Mouse (Mus musculus): ENCODE results near the gene Rps6kb2.

The Rps6kb2 gene

DNA sequence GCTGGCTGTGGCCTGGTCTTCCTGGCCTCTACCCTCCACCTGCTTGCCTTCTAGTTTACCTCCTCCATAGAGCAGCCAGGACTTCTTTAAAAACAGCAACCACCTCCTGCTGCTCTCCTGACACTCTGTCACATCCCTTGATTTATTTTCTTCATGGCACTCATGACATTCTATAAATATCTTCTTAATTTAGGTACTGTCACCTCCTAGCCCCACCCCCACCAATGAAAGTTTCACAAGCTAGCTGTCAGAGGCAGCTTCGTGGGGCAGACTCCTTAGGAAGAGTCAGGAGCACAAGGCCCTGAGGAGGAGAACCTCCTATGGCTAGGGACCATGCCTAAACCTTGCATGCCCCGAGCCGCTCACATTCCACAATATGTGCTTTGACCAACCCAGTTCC is 24.1 kb upstream of the Rps6kb2 start:
- DNase-seq: no peak

DNA sequence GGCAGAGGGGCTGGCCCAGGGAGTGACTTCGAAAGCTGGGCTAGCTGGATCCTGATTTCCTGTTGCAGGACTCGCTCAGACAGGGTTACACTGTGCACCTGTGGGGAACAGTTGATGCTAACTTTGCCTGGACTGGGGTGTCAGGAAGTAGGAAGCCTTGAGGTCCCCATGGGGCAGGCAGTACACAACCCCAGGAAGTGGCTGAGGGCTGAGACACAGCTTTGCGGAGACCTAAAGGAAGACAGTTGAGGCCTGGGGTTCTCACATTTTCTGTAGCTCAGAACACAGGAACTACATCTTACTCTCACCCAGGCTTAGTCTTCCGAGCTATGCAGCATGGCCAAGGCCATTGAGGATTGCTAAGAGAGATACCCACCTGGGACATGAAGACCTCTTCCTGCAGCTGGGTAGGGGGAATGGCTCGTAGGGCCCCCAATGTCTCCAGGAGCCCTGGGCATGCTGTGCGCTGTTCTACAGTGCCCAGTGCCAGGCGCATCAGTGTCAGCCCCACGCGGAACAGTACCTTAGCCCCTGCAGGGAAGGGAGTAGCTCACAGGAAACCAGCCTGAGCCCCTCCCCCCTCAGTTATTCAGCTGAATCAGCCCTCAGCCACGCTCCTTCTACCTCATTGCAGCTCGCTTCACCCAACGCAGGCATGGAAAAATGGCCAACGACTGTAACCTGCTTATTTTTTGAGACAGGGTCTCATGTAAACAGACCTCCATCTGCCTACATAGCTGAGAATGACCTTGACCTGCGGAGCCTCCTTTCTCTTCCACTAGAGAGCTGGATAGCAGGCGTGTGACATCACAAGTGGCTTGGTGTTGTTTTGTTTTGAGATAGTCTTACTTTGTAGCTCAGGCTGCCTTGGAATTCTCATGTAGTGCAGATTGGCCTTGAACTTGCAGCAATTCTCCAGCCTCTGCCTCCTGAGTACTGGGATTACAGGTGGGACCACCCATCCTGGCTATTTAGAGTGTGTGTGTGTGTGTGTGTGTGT is 22.1 kb upstream of the Rps6kb2 start:
- DNase-seq: no peak

DNA sequence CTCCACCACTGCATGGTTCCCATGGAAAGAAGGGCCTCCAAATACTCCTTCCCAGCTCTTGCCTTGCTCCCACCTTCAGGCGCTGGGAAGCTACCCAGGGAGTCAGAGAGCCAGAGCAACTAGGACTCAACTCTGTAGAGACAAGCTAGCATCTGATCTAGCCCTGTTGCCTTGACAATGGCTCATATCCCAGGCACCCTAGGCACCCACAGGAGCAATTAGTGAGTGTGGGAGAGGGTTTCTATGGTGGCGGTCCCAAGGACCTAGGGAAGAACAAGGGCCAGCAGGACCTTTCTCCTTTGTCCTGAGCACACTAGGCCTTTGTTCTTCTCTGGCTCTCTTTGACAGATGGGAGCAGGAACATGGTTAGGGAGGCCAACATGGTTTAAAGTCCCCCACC is 20.5 kb upstream of the Rps6kb2 start:
- DNase-seq: no peak

DNA sequence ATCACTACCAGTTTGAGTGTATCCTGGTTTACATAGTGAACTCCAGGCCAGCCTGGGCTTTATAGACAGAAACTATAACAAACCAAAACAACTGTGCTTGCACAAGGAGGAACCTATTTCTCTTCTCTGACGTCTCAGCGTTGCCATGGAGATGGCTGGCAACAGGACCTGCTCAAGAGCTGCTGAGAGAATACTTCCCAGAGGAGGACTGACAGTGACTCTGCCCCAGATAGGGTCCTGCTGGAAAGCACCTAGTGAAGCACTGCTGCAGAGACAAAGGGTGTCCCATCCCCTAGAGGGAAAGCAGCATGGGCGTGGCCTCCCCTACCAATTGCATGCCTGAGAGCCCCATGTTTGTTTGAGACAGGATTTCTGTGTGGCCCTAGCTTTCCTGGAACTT is 18.7 kb upstream of the Rps6kb2 start:
- DNase-seq: no peak

DNA sequence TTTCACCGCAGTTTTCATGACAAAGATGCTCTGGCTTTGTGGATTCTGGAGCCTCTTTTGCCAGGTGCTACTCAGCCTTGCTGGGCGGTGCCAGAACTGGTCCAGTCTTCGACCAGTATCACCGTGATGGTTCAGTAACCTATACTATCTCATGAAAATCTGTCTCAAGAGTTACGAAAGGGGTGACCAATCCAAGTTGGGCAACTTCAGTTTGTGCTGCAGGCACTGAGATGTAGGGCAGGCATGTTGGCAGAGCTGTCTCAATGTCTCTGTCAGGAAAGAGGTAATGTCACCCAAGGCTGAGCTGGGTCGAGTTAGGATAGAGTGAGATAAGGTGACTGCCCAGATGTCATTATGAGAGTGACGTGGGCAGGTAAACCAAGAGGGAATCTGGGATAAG is 17.3 kb upstream of the Rps6kb2 start:
- DNase-seq: no peak

DNA sequence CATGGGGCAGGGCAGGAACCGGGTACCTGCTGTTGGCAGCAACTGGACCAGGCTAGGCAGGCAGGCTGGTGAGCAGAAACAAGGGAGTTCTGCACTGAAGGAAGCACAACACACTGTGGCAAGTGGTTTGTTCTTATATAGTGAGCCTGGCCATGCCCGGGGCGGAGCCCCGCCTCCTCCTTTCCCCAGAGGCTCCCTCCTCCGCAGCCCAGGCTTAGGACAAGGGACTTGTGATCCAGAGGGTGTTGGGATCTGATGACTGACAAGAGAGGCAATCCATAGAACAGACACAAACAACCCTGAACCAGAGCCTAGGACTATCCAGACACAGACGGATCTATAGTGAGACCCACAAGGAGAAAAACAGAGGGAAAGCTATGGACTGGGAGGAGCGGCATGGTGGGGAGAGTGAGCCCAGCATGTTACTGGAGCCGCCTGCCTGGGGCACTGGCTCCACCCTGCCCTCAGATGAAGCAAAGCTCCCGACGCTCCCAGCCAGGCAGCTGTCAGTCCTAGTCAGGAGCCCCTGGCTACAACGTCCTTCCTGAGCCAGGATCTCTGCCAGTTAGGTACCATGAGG is 12.3 kb upstream of the Rps6kb2 start, which contains the start of gene Carns1:
Carns1 (minus strand) TSS at position 112 of the 580 bp plus-strand sequence.
- DNase-seq: no peak

DNA sequence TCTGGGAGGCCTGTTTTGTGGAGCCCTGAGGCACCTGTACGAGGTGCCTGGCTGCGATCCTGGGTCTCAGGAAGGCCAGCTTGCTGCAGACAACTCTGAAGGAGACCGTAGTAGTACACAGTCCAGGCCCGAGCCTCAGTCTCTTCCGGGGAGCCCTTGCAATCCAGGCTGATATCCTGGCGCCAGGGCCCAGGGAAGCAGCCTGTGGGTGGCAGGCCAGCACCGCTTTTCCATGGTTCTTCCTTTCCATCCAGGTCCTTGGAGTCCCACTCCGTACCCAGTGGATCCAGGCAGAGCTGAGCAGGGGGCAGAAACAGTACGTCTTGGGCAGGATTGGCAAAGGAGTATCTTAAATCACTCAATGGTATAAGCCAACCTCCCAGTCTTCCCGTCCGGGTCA is 9.8 kb upstream of the Rps6kb2 start:
- no peak for DNase-seq

DNA sequence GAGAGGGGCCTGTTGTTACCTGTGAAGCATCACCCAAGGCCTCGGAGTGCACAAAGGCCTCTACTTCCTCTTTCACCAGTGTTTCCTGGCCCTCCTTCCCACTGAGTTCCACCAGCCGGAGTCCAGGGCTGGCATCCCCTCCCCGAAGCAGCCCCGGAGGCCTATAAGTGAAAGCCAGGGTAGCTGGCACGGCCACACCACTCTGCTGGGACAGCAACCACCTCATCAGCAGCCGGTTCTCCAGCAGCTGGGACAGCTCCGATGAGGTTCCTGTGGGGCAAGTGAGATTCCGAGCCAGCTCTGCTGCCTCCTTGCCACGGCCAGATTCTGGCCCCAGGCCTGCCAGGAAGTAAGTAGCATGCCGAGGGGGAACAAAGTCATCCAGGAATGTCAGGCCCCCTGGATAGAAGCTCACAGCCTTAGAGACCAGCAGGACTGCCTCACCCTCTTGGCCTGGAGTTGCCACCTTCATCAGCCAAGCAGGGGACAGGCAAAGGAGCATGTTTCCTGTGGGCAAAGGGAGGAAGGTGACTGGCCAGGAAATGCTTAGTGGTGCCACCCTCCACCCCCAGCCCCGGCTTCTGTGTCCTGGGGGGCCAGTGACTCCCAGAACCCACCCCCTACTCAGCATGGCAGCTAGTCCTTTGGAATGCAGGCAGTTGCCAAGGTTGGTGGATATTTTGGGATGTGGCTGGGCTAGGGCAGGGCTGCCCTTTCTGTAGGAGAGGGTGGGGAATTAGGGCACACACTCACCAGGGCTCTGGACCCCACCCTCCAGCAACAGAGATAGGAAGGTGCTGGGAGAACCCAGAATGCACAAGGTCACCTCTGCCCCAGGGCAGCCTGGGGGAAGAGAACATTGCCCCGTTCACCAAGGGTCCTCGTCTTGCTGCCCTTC is 8.5 kb upstream of the Rps6kb2 start:
- DNase-seq: no peak

DNA sequence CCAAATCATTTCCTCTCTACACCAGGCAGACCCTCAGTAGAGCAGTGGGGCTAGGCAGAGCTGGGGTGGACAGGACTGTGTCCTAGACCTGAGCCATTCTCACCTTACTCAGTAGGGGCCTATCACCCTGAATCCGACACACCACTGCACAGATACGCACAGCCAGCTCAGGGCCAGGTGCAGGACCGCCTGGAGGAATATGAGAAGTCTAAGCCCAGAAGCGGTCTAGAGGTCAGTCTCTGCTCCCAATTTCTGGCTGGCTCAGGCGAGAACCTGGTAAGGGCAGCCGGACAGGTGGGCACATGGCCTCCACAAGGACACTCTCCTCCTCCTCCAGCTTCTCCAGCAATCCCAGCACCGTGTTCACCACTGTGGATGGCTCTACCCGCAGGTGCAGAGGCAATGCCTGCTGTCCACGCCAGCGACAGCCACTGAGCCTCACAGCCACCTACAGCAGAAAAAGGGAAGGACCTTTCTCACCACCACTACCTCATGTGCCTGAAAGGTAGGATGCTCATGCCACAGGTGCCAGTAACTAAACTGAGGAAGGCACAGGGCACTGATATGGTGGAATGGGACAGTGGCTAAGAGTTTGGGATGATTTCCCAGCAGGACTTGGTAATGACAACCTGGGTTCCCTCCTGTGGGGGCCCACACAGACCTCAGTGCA is 7.7 kb upstream of the Rps6kb2 start:
- peak in 1 of 2 experiments; percentile 15 for DNase-seq

DNA sequence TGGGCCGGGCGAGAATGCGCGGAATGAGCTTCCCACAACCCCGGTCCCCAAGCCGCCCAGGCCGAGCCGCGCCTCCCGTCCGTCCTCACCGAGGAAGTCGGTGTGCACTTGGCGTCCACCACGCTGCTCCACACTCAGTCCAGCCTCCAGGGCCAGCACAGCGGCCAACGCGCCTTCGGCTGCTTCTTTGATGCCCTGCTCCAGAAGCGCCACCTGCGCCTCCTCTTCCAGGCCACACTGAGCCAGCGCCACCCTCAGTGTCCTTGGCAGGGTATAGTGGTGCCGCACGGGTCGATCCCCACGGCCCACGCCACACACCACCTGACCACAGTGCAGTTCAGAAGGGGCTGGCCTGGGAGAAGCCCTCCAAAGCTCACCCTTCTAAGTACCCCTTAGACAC is 6.7 kb upstream of the Rps6kb2 start:
- peak; percentile 64 to 71 for DNase-seq

DNA sequence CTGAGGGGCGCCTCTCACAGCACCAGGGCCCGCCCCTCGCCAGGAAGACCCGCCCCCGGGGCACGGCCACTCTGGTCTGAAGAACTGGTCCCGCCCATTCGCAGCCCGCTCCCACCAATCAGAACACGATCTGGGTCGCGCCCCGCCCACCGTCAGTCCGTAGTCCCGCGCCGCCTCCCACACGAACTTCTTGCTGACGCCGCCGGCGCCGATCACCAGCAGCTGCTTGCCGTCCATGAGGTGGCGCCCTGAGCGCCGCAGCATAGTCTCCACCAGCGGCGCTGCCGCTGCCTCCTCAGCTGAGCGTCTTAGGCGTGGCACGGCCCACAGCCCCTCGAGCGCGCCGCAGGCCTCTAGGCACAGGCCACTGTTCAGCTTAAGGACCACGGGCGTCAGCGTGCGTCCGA is 6.2 kb upstream of the Rps6kb2 start:
- DNase-seq: peak; percentile 99 to 100

DNA sequence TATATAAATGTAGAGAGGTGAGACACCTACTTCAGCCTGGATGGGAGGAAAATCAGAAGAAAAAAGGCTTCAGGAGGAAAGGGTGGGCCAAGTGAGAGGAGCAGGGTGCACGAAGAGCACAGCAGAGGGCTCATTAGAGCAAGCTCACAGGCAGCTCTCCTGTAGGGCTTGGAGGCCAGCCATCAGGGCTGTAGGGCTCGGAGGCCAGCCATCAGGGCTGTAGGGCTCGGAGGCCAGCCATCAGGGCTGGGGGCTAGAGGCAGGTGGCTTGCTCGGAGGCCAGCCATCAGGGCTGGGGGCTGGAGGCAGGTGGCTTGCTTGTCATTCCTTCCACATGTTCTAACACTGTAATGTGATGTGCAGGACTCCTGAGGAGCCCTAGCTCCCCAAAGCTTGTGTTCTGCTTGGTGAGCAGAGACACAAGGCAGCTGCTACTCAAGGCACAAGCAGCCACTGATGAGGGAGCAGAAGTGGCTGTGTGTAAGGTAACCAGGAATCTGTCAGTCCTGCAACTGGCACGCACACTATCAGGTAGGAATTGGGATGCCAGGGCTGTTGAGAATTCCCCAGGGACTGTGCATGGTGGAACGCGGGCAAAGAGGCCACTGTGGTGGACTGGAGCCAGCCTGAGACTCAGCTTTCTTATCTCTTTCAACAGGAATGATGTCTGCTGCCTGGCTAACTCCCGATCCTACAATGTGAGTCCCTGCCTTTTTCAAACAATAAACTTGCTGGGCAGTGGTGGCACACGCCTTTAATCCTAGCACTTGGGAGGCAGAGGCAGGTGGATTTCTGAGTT is 3.7 kb upstream of the Rps6kb2 start:
- peak in 1 of 2 experiments; percentile 10 for DNase-seq

DNA sequence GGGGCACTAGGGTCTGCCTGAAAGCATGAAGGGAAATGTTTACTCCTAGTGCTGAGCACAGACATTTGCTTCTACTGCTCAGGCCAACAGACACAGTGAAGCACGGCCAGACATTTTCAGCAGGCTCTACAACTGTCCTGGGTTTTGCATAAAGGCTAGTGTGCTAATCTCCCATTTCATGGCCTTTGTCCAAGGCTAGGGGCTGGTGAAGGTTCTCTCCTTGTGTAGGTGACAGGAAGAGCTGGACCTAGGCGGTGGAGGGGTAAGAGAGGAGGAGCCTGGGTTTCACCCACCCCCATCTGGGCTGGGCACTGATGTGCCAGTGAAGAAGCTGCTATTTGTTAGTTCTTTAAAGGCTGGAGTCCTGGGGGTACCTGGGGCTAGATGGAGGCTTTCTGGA is 1.6 kb upstream of the Rps6kb2 start:
- DNase-seq: no peak

DNA sequence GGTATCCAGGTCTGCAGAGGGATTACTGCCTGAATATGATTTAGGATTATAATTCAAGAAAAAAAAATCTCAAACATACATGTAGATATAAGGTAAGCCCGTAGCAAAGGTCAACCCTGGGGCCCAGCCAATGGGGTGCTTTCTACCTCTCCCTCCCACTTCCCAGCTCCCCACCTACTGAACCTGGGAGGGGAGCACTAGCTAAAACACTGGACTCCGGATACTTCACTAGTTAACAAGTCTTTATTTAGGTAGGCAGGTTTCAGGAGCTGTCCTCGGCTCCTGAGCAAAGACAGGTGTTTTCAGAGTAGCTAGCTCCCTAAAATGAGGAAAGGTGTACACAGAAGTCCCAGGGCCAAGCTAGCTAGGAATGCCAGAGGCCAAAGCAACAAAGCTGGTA is 946 bp upstream of the Rps6kb2 start:
- DNase-seq: no peak

DNA sequence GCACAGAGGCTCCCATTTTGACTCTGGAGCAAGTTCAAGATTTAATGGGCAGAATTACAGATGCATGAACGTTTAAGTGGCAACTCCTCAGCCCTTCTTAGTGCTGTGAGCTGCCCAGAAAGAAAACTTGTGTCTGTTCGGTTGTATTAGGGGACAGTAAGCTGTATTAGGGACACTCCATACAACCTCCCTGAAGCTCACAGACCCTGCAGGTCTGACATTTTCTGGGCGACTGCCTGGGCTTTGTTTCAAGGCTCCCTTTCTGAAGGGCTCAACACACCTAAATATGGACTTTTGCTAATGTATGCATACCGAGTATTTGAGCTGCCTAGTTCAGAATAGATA is 361 bp upstream of the Rps6kb2 start:
- DNase-seq: no peak

DNA sequence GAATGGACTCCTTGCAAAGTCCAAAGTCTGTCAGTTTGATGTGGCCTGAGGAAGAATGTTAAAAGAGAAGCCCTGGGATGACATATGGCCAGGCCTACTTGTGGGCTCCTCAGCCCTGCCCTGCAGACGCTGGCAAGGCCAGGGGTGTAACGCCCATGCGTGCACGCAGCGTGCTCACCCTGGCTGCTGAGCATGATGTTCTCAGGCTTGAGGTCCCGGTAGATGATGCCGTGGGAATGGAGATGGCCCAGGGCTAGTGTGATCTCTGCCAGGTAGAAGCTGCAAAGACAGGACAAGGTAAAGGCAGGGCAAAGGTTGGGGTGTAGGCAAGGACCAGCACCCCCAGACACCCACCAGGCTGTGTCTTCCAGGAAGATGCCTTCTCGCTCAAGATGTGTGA is 4.1 kb downstream of the Rps6kb2 start:
- no peak for DNase-seq

DNA sequence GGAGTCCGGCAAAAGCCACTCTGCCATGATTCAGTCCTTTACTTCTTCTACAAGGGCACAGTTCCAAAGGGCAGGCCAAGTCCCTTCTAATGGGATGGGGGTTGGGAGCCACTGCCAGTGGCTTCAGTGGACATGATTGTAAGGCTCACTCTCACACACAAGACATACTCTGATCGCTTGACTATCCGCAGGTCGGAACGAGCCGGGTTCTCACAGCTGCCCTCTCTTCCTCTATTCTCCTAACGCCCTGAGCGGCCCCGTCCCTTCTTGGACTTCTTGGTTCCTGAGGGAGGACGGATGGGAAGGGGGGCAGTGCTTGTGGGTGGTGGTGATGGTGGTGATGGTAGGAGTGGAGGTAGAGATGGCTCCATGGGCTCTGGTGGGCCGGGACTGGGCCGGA is 6.4 kb downstream of the Rps6kb2 start:
- peak in 1 of 2 experiments; percentile 6 for DNase-seq

DNA sequence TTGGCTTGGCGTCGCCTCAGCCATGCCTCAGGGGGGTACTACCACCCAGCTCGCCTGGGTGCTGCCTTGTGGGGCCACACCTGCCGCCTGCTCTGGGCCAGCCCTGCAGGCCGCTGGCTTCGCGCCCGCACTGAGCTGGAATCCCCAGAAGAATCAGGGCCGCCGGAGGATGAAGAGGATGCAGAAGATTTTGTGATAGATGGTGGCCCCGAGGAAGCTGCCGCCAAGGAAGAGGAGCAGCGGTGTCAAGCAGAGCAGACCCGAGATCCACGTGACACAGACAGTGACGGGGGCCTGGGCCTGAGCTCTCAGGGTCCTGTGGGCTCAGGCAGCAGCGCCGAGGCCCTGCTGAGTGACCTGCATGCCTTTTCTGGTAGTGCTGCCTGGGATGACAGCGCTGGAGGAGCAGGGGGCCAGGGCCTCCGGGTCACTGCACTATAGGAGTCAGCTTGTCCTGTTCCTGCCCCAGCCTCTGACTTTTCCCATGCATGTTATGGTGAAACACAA is 7.0 kb downstream of the Rps6kb2 start:
- DNase-seq: peak in 1 of 2 experiments; percentile 35

DNA sequence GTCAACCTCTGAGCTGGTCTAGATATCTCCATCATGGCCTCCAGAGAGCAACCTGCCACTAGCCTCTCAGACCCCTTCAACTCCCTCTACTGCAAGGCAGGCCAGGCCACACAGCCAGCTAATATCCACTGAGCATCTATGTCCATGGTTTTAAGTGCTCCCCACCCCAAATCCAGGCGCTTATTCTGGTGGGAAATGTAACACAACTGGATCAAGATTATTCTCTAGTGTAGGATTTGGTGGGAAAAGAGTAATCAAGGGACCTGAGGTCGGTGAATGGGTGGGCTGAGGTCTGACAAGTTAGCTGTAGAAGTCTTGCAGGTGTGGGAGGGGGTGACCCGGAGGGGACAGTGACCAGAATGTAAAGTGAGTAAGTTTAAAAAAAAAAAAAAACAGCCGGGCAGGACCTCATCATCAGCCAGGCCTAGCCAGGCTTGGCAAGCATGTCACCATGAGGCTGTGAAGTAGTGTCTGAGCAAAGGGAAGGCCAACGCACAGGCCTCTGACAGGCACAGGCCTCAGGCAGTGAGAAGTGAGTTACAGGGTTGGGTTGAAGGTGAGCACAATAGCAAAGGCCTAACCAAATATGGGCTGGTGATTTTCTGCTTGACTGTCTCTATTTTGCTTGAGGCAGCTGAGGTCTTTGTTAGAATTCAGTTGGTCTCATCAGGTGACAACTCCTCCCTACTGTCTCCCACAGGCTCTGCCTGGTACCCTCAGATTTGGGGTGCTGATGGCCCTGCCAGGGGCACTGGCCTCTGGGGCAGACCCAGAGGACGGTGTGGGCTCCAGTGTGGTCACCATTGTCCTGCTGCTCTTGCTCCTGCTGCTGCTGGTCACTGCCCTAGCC is 7.7 kb downstream of the Rps6kb2 start:
- peak in 1 of 2 experiments; percentile 8 for DNase-seq

DNA sequence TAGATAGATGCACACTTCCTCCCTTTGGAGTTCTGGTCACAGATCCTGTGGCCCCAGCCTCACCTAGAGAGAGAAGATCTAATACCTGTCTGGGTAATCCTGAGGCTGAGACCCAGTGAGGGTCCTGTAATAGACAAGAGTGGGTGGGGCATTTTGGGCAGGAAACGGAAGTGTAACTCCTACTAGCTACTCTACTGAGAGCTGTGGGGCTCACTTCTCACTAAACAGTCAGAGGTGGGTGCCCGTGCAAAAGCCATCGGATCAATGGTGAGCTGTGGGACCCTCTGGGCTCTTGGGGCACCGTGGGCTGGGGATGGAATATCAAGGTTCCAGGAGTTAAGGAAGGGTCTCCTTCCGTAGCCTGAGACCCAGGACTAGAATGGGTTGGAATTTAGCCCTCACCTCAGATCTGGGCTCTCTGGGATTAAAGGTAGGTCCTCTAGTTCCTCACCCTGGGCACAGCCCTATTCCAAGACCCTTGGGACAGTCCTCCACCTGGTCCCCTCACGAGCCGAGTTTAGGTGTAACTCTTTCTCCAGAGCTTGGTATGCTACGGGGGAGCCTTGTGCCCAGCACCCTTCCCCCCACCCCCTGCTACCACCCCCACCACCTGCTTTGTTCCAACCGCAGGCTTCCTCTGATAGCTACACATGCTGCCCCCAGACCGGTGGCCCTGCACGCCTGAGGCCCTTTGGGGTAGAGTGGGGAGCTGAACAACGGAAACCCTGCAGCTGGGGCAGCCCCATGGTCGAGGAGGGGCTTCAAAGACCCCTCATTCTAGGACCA is 8.5 kb downstream of the Rps6kb2 start:
- DNase-seq: no peak
